Mouse (Mus musculus) CH12.LX (cell line): ENCODE data around the gene Hid1.

ENCODE experiments used
- BHLHE40 ChIP-seq: IDR thresholded peaks from 2 replicates; pipeline ENCODE4 v1.6.1; 2011; ENCODE audit warnings: mild to moderate bottlenecking, low read depth, low read length, improper control_type of control experiment
- CTCF ChIP-seq, 2 experiments: IDR thresholded peaks in 1 of 2; conservative IDR thresholded peaks in 1 of 2; 2 replicates each; pipeline ENCODE4 v1.5.1; 2011 to 2012; ENCODE audit warnings: low read depth in 2 of 2, low read length in 2 of 2, improper control_type of control experiment in 1 of 2, inconsistent platforms in 1 of 2, mild to moderate bottlenecking in 1 of 2, moderate library complexity in 1 of 2
- HCFC1 ChIP-seq: IDR thresholded peaks from 2 replicates; pipeline ENCODE4 v1.6.1; 2012; ENCODE audit warnings: low read depth, mild to moderate bottlenecking, inconsistent platforms, low read length, improper control_type of control experiment
- IRF4 ChIP-seq: IDR thresholded peaks from 2 replicates; pipeline ENCODE4 v1.6.1; 2014; ENCODE audit warnings: low read depth, mild to moderate bottlenecking, inconsistent platforms, low read length, improper control_type of control experiment
- MAX ChIP-seq: IDR thresholded peaks from 2 replicates; pipeline ENCODE4 v1.6.1; 2011; ENCODE audit warnings: low read length, improper control_type of control experiment
- MAZ ChIP-seq: IDR thresholded peaks from 2 replicates; pipeline ENCODE4 v1.6.1; 2012; ENCODE audit warnings: low read depth, mild to moderate bottlenecking, inconsistent platforms, low read length, improper control_type of control experiment, moderate library complexity
- POLR2A ChIP-seq: IDR thresholded peaks from 2 replicates; pipeline ENCODE4 v1.6.1; 2011; ENCODE audit warnings: low read depth, mild to moderate bottlenecking, improper control_type of control experiment, low read length
- SIN3A ChIP-seq: IDR thresholded peaks from 2 replicates; pipeline ENCODE4 v1.6.1; 2012; ENCODE audit warnings: low read length, improper control_type of control experiment, inconsistent platforms
- TBP ChIP-seq: conservative IDR thresholded peaks from 2 replicates; pipeline ENCODE4 v1.6.1; 2011; ENCODE audit warnings: low read depth, low read length, improper control_type of control experiment
- TCF12 ChIP-seq: IDR thresholded peaks from 2 replicates; pipeline ENCODE4 v1.6.1; 2014; ENCODE audit warnings: low read depth, mild to moderate bottlenecking, inconsistent platforms, low read length, improper control_type of control experiment
- ZC3H11A ChIP-seq: IDR thresholded peaks from 2 replicates; pipeline ENCODE4 v1.6.1; 2012; ENCODE audit warnings: low read depth, mild to moderate bottlenecking, inconsistent platforms, low read length, improper control_type of control experiment
- ZNF384 ChIP-seq: IDR thresholded peaks from 2 replicates; pipeline ENCODE4 v1.6.1; 2012; ENCODE audit warnings: low read depth, low read length, improper control_type of control experiment, inconsistent platforms

GRCm38 (mm10) chr11:115371354-115371753 is 3.8 kb upstream of the Hid1 start:
- TF ChIP-seq ZC3H11A (no peak), POLR2A (no peak), HCFC1 (no peak), MAX (no peak), CTCF (conservative IDR thresholded peaks at IDR 0.05 in 1 of 2, IDR thresholded peaks at IDR 0.05 in 1 of 2; ENCODE audit: low read depth in 2 of 2, low read length in 2 of 2) (no peak), TBP (no peak), SIN3A (no peak), IRF4 (no peak), TCF12 (no peak), BHLHE40 (no peak), MAZ (no peak), ZNF384 (no peak)
